Mouse (Mus musculus) MEL (cell line): ENCODE measurements around the gene Gm5485. TPM values are rescaled to one million over a fixed set of nuclear protein-coding genes. Genes with fewer than 3 reads are reported as not detected.

ENCODE experiments used
- DNase-seq: peaks from one replicate; pipeline ENCODE4 v3.0.0; 2011; ENCODE audit warnings: low read depth, low spot score
- H3K27ac ChIP-seq: 2 replicates; pipeline ENCODE4 v1.5.1; 2012; ENCODE audit warnings: low read depth, mild to moderate bottlenecking, control low read depth, low read length, moderate library complexity; ENCODE audit not compliant: control insufficient read depth
- H3K27me3 ChIP-seq, 2 experiments: fragments of 150-350 bp in 1 of 2; sonication (generic) in 1 of 2; 2 replicates each; pipeline ENCODE4 v1.6.1; 2012; ENCODE audit warnings: low read length in 2 of 2, mild to moderate bottlenecking in 2 of 2, improper control_type of control experiment in 1 of 2, moderate library complexity in 1 of 2; ENCODE audit not compliant: insufficient read depth in 2 of 2, control insufficient read depth in 1 of 2
- H3K36me3 ChIP-seq, 2 experiments: 2 replicates each; pipeline ENCODE4 v1.6.1; 2012 to 2014; ENCODE audit warnings: low read length in 2 of 2, improper control_type of control experiment in 1 of 2, inconsistent platforms in 1 of 2, mild to moderate bottlenecking in 1 of 2; ENCODE audit not compliant: insufficient read depth in 2 of 2, control insufficient read depth in 1 of 2
- H3K4me1 ChIP-seq, 2 experiments: fragments of 150-350 bp in 1 of 2; sonication (generic) in 1 of 2; 2 replicates each; pipeline ENCODE4 v1.6.1; 2012; ENCODE audit warnings: low read length in 2 of 2, improper control_type of control experiment in 1 of 2, mild to moderate bottlenecking in 1 of 2; ENCODE audit not compliant: insufficient read depth in 2 of 2, control insufficient read depth in 1 of 2
- H3K4me3 ChIP-seq, 2 experiments: fragments of 150-350 bp in 1 of 2; sonication (generic) in 1 of 2; 2 replicates each; pipeline ENCODE4 v1.5.1; 2012; ENCODE audit warnings: low read depth in 2 of 2, low read length in 2 of 2, mild to moderate bottlenecking in 2 of 2, moderate library complexity in 2 of 2, control low read depth in 1 of 2, improper control_type of control experiment in 1 of 2; ENCODE audit not compliant: control insufficient read depth in 1 of 2, insufficient read depth in 1 of 2
- H3K79me2 ChIP-seq: 2 replicates; pipeline ENCODE4 v1.6.1; 2012; ENCODE audit warnings: mild to moderate bottlenecking, low read length, moderate library complexity; ENCODE audit not compliant: control insufficient read depth, poor library complexity, insufficient read depth
- H3K9ac ChIP-seq: 2 replicates; pipeline ENCODE4 v1.6.1; 2012; ENCODE audit warnings: low read depth, mild to moderate bottlenecking, control low read depth, low read length, moderate library complexity; ENCODE audit not compliant: control insufficient read depth, poor library complexity, severe bottlenecking
- H3K9me3 ChIP-seq: fragments of 150-350 bp; sonication (generic); replicated peaks from 2 replicates; pipeline ENCODE4 v1.6.1; 2012; ENCODE audit warnings: mild to moderate bottlenecking, low read length, improper control_type of control experiment, moderate library complexity; ENCODE audit not compliant: insufficient read depth
- BHLHE40 ChIP-seq: IDR thresholded peaks from 2 replicates; pipeline ENCODE4 v1.6.1; 2012; ENCODE audit warnings: low read depth, mild to moderate bottlenecking, inconsistent platforms, low read length, improper control_type of control experiment, borderline replicate concordance
- CHD1 ChIP-seq: IDR thresholded peaks from 2 replicates; pipeline ENCODE4 v1.6.1; 2012; ENCODE audit warnings: low read depth, mild to moderate bottlenecking, inconsistent platforms, low read length, improper control_type of control experiment
- CHD2 ChIP-seq: IDR thresholded peaks from 2 replicates; pipeline ENCODE4 v1.6.1; 2011; ENCODE audit warnings: low read length, improper control_type of control experiment
- CTCF ChIP-seq, 3 experiments: IDR thresholded peaks in 2 of 3; conservative IDR thresholded peaks in 1 of 3; 2 replicates each; pipeline ENCODE4 v1.5.1; 2011 to 2012; ENCODE audit warnings: low read length in 3 of 3, low read depth in 2 of 3, mild to moderate bottlenecking in 2 of 3, improper control_type of control experiment in 1 of 3, inconsistent platforms in 1 of 3, mixed read lengths in 1 of 3, moderate library complexity in 1 of 3; ENCODE audit not compliant: control insufficient read depth in 1 of 3, insufficient read depth in 1 of 3, poor library complexity in 1 of 3, severe bottlenecking in 1 of 3
- ETS1 ChIP-seq: IDR thresholded peaks from 2 replicates; pipeline ENCODE4 v1.6.1; 2012; ENCODE audit warnings: low read depth, mild to moderate bottlenecking, inconsistent platforms, low read length, improper control_type of control experiment, moderate library complexity
- GATA1 ChIP-seq: IDR thresholded peaks from 2 replicates; pipeline ENCODE4 v1.6.1; 2011; ENCODE audit warnings: low read depth, low read length, improper control_type of control experiment
- HCFC1 ChIP-seq: IDR thresholded peaks from 2 replicates; pipeline ENCODE4 v1.6.1; 2012; ENCODE audit warnings: low read depth, mild to moderate bottlenecking, inconsistent platforms, low read length, improper control_type of control experiment, moderate library complexity
- MAFK ChIP-seq: IDR thresholded peaks from 2 replicates; pipeline ENCODE4 v1.6.1; 2011; ENCODE audit warnings: low read depth, mild to moderate bottlenecking, low read length, improper control_type of control experiment, borderline replicate concordance
- MYB ChIP-seq: IDR thresholded peaks from 2 replicates; pipeline ENCODE4 v1.6.1; 2011; ENCODE audit warnings: mild to moderate bottlenecking, low read depth, low read length, improper control_type of control experiment
- POLR2A ChIP-seq, 2 experiments: IDR thresholded peaks; 2 replicates each; pipeline ENCODE4 v1.6.1; 2011 to 2012; ENCODE audit warnings: low read length in 2 of 2, mild to moderate bottlenecking in 2 of 2, control low read depth in 1 of 2, improper control_type of control experiment in 1 of 2, low read depth in 1 of 2, moderate library complexity in 1 of 2; ENCODE audit not compliant: control insufficient read depth in 1 of 2, insufficient read depth in 1 of 2, poor library complexity in 1 of 2
- POLR2AphosphoS2 ChIP-seq: IDR thresholded peaks from 2 replicates; pipeline ENCODE4 v1.6.1; 2011; ENCODE audit warnings: low read length, improper control_type of control experiment
- POLR2AphosphoS5 ChIP-seq: IDR thresholded peaks from 2 replicates; pipeline ENCODE4 v1.6.1; 2012; ENCODE audit warnings: low read depth, borderline replicate concordance, mild to moderate bottlenecking, inconsistent platforms, low read length, moderate library complexity, mixed read lengths
- SIN3A ChIP-seq: IDR thresholded peaks from 2 replicates; pipeline ENCODE4 v1.6.1; 2012; ENCODE audit warnings: low read length, improper control_type of control experiment, inconsistent platforms
- SMC3 ChIP-seq: IDR thresholded peaks from 2 replicates; pipeline ENCODE4 v1.6.1; 2011; ENCODE audit warnings: low read depth, low read length, improper control_type of control experiment
- TAL1 ChIP-seq: IDR thresholded peaks from 2 replicates; pipeline ENCODE4 v1.6.1; 2012; ENCODE audit warnings: mild to moderate bottlenecking, inconsistent platforms, low read length, moderate library complexity, mixed read lengths
- USF1 ChIP-seq: IDR thresholded peaks from 2 replicates; pipeline ENCODE4 v1.6.1; 2014; ENCODE audit warnings: low read depth, mild to moderate bottlenecking, inconsistent platforms, low read length, improper control_type of control experiment, moderate library complexity
- ZC3H11A ChIP-seq: IDR thresholded peaks from 2 replicates; pipeline ENCODE4 v1.6.1; 2012; ENCODE audit warnings: low read depth, mild to moderate bottlenecking, inconsistent platforms, low read length, improper control_type of control experiment
- ZMIZ1 ChIP-seq: IDR thresholded peaks from 2 replicates; pipeline ENCODE4 v1.6.1; 2012; ENCODE audit warnings: low read depth, mild to moderate bottlenecking, inconsistent platforms, low read length, improper control_type of control experiment, moderate library complexity
- polyA plus RNA-seq, 2 experiments: library from polyadenylated mRNA; stranded (reverse) in 1 of 2; unstranded in 1 of 2; fragments of >175 nt in 1 of 2; fragments of >200 nt in 1 of 2; gene quantifications; 2 replicates each; pipeline versions ENCODE4 v1.2.1 to v1.2.4; 2012; ENCODE audit warnings: low replicate concordance in 2 of 2, low read depth in 1 of 2; ENCODE audit not compliant: insufficient read length in 2 of 2, insufficient read depth in 1 of 2, missing spikeins in 1 of 2
- total RNA-seq: library from RNA; depleted of rRNA; stranded (reverse); fragments of 300-350 nt; gene quantifications from 2 replicates; pipeline ENCODE4 v1.2.3, GENCODE M21; 2012

The Gm5485 gene
- total and polyA plus RNA-seq, 3 experiments, result not detected

DNA sequence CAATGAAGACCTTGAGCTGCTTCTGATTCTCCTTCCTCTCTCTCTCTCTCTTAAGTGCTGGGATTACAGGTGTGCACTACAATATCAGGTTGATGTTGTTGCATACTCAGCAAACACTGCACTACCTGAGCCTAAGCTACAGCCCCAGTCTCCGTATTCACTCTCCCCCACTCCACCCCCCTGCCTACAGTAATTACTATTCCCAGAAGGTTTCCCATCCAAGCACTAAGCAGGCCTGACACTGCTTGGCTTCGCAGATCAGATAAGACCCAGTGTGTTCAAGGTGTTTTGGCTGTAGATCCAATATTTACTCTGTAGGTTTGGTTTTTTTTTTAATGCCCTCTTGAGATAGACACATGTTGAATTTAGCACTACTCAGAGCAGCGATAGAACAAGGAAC is 2.1 kb downstream of the Gm5485 start:
- H3K9me3 ChIP-seq, result no peaks in the 10 kb centered on the region
- no peak overlapping the region for H3K27ac ChIP-seq
- no peak for DNase-seq
- no peak overlapping the region for H3K9ac ChIP-seq
- H3K4me3 ChIP-seq, result no peak overlapping the region
- no peaks in the 10 kb centered on the region for H3K27me3 ChIP-seq
- no peaks in the 10 kb centered on the region for H3K79me2 ChIP-seq
- no peaks in the 10 kb centered on the region for H3K36me3 ChIP-seq
- TF ChIP-seq MYB (no peak), ZMIZ1 (no peak), BHLHE40 (no peak), CTCF (IDR thresholded peaks at IDR 0.05 in 2 of 3, conservative IDR thresholded peaks at IDR 0.05 in 1 of 3; ENCODE audit: control insufficient read depth in 1 of 3, insufficient read depth in 1 of 3, low read depth in 2 of 3, low read length in 3 of 3, poor library complexity in 1 of 3, severe bottlenecking in 1 of 3) (no peak), GATA1 (no peak), POLR2AphosphoS5 (no peak), ZC3H11A (no peak), HCFC1 (no peak), SMC3 (no peak), TAL1 (no peak), CHD2 (no peak), USF1 (no peak)
- TF ChIP-seq, all 39 proteins: peak for 0
- no peaks in the 10 kb centered on the region for H3K4me1 ChIP-seq

DNA sequence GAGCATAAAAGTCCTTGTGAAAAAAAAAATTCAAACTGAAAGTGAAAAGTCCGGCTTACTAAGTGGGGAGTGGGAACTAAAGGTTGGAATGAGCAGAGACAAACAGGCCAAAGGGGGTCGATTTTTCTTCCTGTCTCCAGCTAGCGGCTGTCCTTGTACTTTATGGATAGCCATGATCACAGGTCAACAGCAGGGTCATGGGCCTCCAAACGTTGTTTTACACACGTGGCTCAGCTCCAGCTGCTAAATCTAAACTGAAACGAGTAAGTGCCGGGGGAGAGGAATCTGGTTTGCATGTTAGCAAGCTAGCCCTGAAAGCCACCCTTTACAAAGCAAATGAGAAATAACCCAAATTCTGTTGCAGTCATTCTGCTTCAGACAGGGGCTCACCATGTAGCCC is 2.6 kb downstream of the Gm5485 start:
- H3K79me2 ChIP-seq, result no peaks in the 10 kb centered on the region
- no peak overlapping the region for H3K4me3 ChIP-seq
- H3K9me3 ChIP-seq, result no peaks in the 10 kb centered on the region
- no peaks in the 10 kb centered on the region for H3K27me3 ChIP-seq
- H3K36me3 ChIP-seq, result no peaks in the 10 kb centered on the region
- H3K4me1 ChIP-seq, result no peaks in the 10 kb centered on the region
- no peak overlapping the region for H3K9ac ChIP-seq
- no peak overlapping the region for H3K27ac ChIP-seq
- DNase-seq, result no peak
- TF ChIP-seq ETS1 (no peak), GATA1 (no peak), POLR2A (IDR thresholded peaks at IDR 0.05; ENCODE audit: control insufficient read depth in 1 of 2, insufficient read depth in 1 of 2, low read depth in 1 of 2, low read length in 2 of 2, poor library complexity in 1 of 2) (no peak), CHD1 (no peak), POLR2AphosphoS2 (no peak), SIN3A (no peak), MAFK (no peak), USF1 (no peak)
